In genomic region chr10:41829191-41829590, GRCm38 (mm10) we compare ENCODE assay signal across 16 mouse cellular contexts.
"Had no signal": no experiment of that assay in that cellular context is flagged by ENCODE, and none has a peak within 500 bp of the region (broad histone marks: within the 10 kb centered on the region; RNA-seq: fewer than 3 reads in every experiment).

No protein-coding gene starts in this region.

- ATAC-seq: hindbrain, postnatal 0 days; intestine, embryonic 16.5 days; liver, embryonic 12.5 days had no signal

- DNase-seq: gastrocnemius, postnatal 14 days; gastrocnemius, postnatal 36 days; heart, adult 18-20 months; heart, postnatal 10 days; heart, postnatal 36 days; kidney, adult 11 months; kidney, adult 2 months; kidney, adult 9 months; kidney, postnatal 14 days; kidney, postnatal 36 days; layer of hippocampus, adult 9-11 months; layer of hippocampus, postnatal 36 days; left cerebral cortex, postnatal 4 days had no signal
